Mouse (Mus musculus) liver, postnatal 0 days (tissue): Measurements from ENCODE around the gene Txk.

Experiments
- CTCF ChIP-seq: sonication (generic); IDR thresholded peaks from 2 replicates; pipeline ENCODE4 v1.5.1; 2016; ENCODE audit warnings: antibody characterized with exemption, low read depth
- EP300 ChIP-seq: IDR thresholded peaks from 2 replicates; pipeline ENCODE4 v1.6.1; 2016; ENCODE audit warnings: antibody characterized with exemption, low read depth, mild to moderate bottlenecking

GRCm38 (mm10) chr5:72781776-72782175 lies 29.2 kb upstream of the Txk start:
- no peak for TF ChIP-seq CTCF
- TF ChIP-seq EP300: no peak
